7 mouse cellular contexts compared by ENCODE assay signal in genomic region chrX:49470287-49471054, GRCm38 (mm10). TPM values are rescaled to one million over a fixed set of nuclear protein-coding genes. Genes with fewer than 3 reads are reported as not detected.
DNase-seq lines count a peak whose midpoint lies in the region; ATAC-seq and TF ChIP-seq lines count a peak whose summit lies in the region.

No protein-coding gene starts in this region.

- no peaks in the 10 kb centered on the region for H3K4me1 ChIP-seq in lung, embryonic 14.5 days (ENCODE audit: insufficient read depth)
- peaks cover 8% of the 10 kb centered on the region; the same call in 1 of the 2 replicates for H3K4me1 ChIP-seq in forebrain, embryonic 10.5 days
- H3K4me1 ChIP-seq in limb, embryonic 14.5 days (ENCODE audit: control insufficient read depth, insufficient read depth, low read length), result no peaks in the 10 kb centered on the region
- H3K4me1 ChIP-seq in stomach, embryonic 15.5 days, result no peaks in the 10 kb centered on the region

- H3K27me3 ChIP-seq in lung, embryonic 14.5 days (ENCODE audit: insufficient read depth, low read length), result no peaks in the 10 kb centered on the region
- peaks cover 32% of the 10 kb centered on the region for H3K27me3 ChIP-seq in forebrain, embryonic 10.5 days (ENCODE audit: poor library complexity, severe bottlenecking)
- H3K27me3 ChIP-seq in limb, embryonic 14.5 days (ENCODE audit: control insufficient read depth, insufficient read depth, low read length), result peaks cover 6% of the 10 kb centered on the region; the same call in 1 of the 2 replicates
- no peaks in the 10 kb centered on the region for H3K27me3 ChIP-seq in stomach, embryonic 15.5 days (replicated peaks)

- TF ChIP-seq CTCF in lung, embryonic 14.5 days (IDR thresholded peaks at IDR 0.05; ENCODE audit: low read depth), result no peak

- peak overlapping the region; percentile 53 for H3K4me2 ChIP-seq in lung, embryonic 14.5 days
- H3K4me2 ChIP-seq in limb, embryonic 14.5 days (replicated peaks; ENCODE audit: low read depth, low read length, severe bottlenecking), result peak overlapping the region; percentile 55
- peak overlapping the region; percentile 59 for H3K4me2 ChIP-seq in stomach, embryonic 15.5 days

- H3K9ac ChIP-seq in lung, embryonic 14.5 days, result no peak overlapping the region
- peak overlapping the region; percentile 41; the same call in 1 of the 2 replicates for H3K9ac ChIP-seq in limb, embryonic 14.5 days (ENCODE audit: low read depth, low read length, severe bottlenecking)
- no peak overlapping the region for H3K9ac ChIP-seq in stomach, embryonic 15.5 days

- no peak for TF ChIP-seq POLR2A in limb, embryonic 14.5 days (IDR thresholded peaks at IDR 0.05; ENCODE audit: borderline replicate concordance, extremely low read depth, insufficient read depth, insufficient read length)

- peak; percentile 70 for ATAC-seq in lung, embryonic 14.5 days (ENCODE audit: insufficient read depth)
- ATAC-seq in limb, embryonic 14.5 days (ENCODE audit: low FRiP score, low read depth), result peak; percentile 44; the same call in 1 of the 2 replicates
- ATAC-seq in stomach, embryonic 15.5 days (ENCODE audit: insufficient read depth, low FRiP score, low read depth), result 0 out of 2 replicates have a peak, but pooled peaks have one; percentile 56

- peak overlapping the region; percentile 20; the same call in 1 of the 2 replicates for H3K4me3 ChIP-seq in lung, embryonic 14.5 days (ENCODE audit: low read depth, low read length)
- peak overlapping the region; percentile 48 for H3K4me3 ChIP-seq in forebrain, embryonic 10.5 days
- H3K4me3 ChIP-seq in limb, embryonic 14.5 days (replicated peaks; ENCODE audit: low read length), result peak overlapping the region; percentile 36
- H3K4me3 ChIP-seq in stomach, embryonic 15.5 days (replicated peaks), result peak overlapping the region; percentile 36

- no peaks in the 10 kb centered on the region for H3K9me3 ChIP-seq in lung, embryonic 14.5 days (ENCODE audit: low read depth, low read length)
- H3K9me3 ChIP-seq in forebrain, embryonic 10.5 days, result no peaks in the 10 kb centered on the region
- H3K9me3 ChIP-seq in limb, embryonic 14.5 days (ENCODE audit: control insufficient read depth, low read length), result no peaks in the 10 kb centered on the region
- H3K9me3 ChIP-seq in stomach, embryonic 15.5 days, result no peaks in the 10 kb centered on the region

- H3K27ac ChIP-seq in lung, embryonic 14.5 days (ENCODE audit: low read depth), result no peak overlapping the region
- 0 out of 2 replicates have a peak overlapping the region, but pooled peaks have one; percentile 48 for H3K27ac ChIP-seq in forebrain, embryonic 10.5 days
- H3K27ac ChIP-seq in limb, embryonic 14.5 days (replicated peaks; ENCODE audit: low read depth, low read length), result no peak overlapping the region
- H3K27ac ChIP-seq in stomach, embryonic 15.5 days, result no peak overlapping the region

- 19% methylated on average over 28 of the region's 34 CpGs for WGBS in lung, embryonic 14.5 days
- WGBS in forebrain, embryonic 10.5 days, result 28% methylated on average over 32 of the region's 34 CpGs
- WGBS in limb, embryonic 14.5 days, result 26% methylated on average over 24 of the region's 34 CpGs
- 19% methylated on average over 30 of the region's 34 CpGs for WGBS in stomach, embryonic 15.5 days

- peak; percentile 2 for DNase-seq in lung, embryonic 14.5 days
- no peak for DNase-seq in lung, postnatal 36 days
- DNase-seq in forebrain, embryonic 10.5 days (ENCODE audit: extremely low spot score, low spot score), result no peak
- no peak for DNase-seq in limb, embryonic 14.5 days (ENCODE audit: low spot score)
- DNase-seq in thymus, adult 18-20 months, result no peak
- DNase-seq in Muller cell, postnatal 12 days (ENCODE audit: inconsistent ontology term), result no peak

- no peaks in the 10 kb centered on the region for H3K36me3 ChIP-seq in lung, embryonic 14.5 days (ENCODE audit: insufficient read depth)
- no peaks in the 10 kb centered on the region for H3K36me3 ChIP-seq in forebrain, embryonic 10.5 days (replicated peaks)
- H3K36me3 ChIP-seq in limb, embryonic 14.5 days (ENCODE audit: control insufficient read depth, insufficient read depth, low read length), result no peaks in the 10 kb centered on the region
- H3K36me3 ChIP-seq in stomach, embryonic 15.5 days, result no peaks in the 10 kb centered on the region

RNA-seq across cellular contexts. Expression of gene Arhgap36, which starts 6.7 kb away (rescaled TPM):
- 0.16 and 0.18 TPM in 2 replicates for polyA plus RNA-seq in lung, embryonic 14.5 days (2014; fragmentation: Nextera tagmentation; extraction: Ambion mirVana)
- polyA plus RNA-seq in forebrain, embryonic 10.5 days (2016; fragmentation: Nextera tagmentation; extraction: Ambion mirVana), result 0.84 and 1.3 TPM in 2 replicates
- polyA plus RNA-seq in limb, embryonic 14.5 days (2012; rRNA removed), result 7.2 and 10.6 TPM in 2 replicates
- 10.0 and 17.1 TPM in 2 replicates for polyA plus RNA-seq in limb, embryonic 14.5 days (2014; fragmentation: Nextera tagmentation; extraction: Ambion mirVana)
- 2.5 and 3.6 TPM in 2 replicates for polyA plus RNA-seq in stomach, embryonic 15.5 days (2015; fragmentation: Nextera tagmentation; extraction: Ambion mirVana)
